ENCODE assay signal across 8 mouse cellular contexts in genomic region chr10:42613639-42614381, GRCm38 (mm10). TPM values are rescaled to one million over a fixed set of nuclear protein-coding genes. Genes with fewer than 3 reads are reported as not detected.
DNase-seq lines count a peak whose midpoint lies in the region; ATAC-seq and TF ChIP-seq lines count a peak whose summit lies in the region.

No protein-coding gene starts in this region.

- H3K4me2 ChIP-seq in heart, embryonic 15.5 days, result peak overlapping the region; percentile 88
- H3K4me2 ChIP-seq in liver, postnatal 0 days (ENCODE audit: low read depth, low read length), result peak overlapping the region; percentile 36

- no peak for TF ChIP-seq EP300 in liver, postnatal 0 days (IDR thresholded peaks at IDR 0.05; ENCODE audit: low read depth)

- H3K4me3 ChIP-seq in heart, embryonic 15.5 days, result peak overlapping the region; percentile 54
- H3K4me3 ChIP-seq in liver, postnatal 0 days (ENCODE audit: low read depth, low read length), result peak overlapping the region; percentile 21; the same call in 1 of the 2 replicates
- no peak overlapping the region for H3K4me3 ChIP-seq in cerebellum, adult 2 months (replicated peaks; ENCODE audit: insufficient read depth, low read depth, low read length)

- TF ChIP-seq POLR2A in cerebellum, adult 2 months (IDR thresholded peaks at IDR 0.05; ENCODE audit: borderline replicate concordance, insufficient read depth, low read length), result no peak

- DNase-seq in heart, adult 18-20 months, result peak; percentile 21 to 26
- no peak for DNase-seq in heart, adult 11 months
- DNase-seq in MN1 (ENCODE audit: low spot score), result peak; percentile 70
- DNase-seq in liver, postnatal 0 days, result no peak
- DNase-seq in frontal cortex, postnatal 10 days (ENCODE audit: low spot score in 2 of 2), result no peak
- DNase-seq in cerebellum, adult 2 months, result no peak

- H3K36me3 ChIP-seq in heart, embryonic 15.5 days, result no peaks in the 10 kb centered on the region
- H3K36me3 ChIP-seq in liver, postnatal 0 days (replicated peaks; ENCODE audit: insufficient read depth, low read length), result no peaks in the 10 kb centered on the region

- peaks cover 90% of the 10 kb centered on the region for H3K27me3 ChIP-seq in heart, embryonic 15.5 days
- peaks cover 69% of the 10 kb centered on the region for H3K27me3 ChIP-seq in liver, postnatal 0 days (ENCODE audit: insufficient read depth, low read length)
- H3K27me3 ChIP-seq in cerebellum, adult 2 months (ENCODE audit: control insufficient read depth, insufficient read depth, low read length), result peaks cover 5% of the 10 kb centered on the region; the same call in 1 of the 2 replicates

- no peak overlapping the region for H3K27ac ChIP-seq in heart, embryonic 15.5 days
- no peak overlapping the region for H3K27ac ChIP-seq in liver, postnatal 0 days (ENCODE audit: low read depth)
- H3K27ac ChIP-seq in cerebellum, adult 2 months (ENCODE audit: insufficient read depth, low read length), result no peak overlapping the region

- peaks cover 15% of the 10 kb centered on the region for H3K4me1 ChIP-seq in heart, embryonic 15.5 days (replicated peaks)
- H3K4me1 ChIP-seq in liver, postnatal 0 days (ENCODE audit: insufficient read depth), result peaks cover 7% of the 10 kb centered on the region
- H3K4me1 ChIP-seq in cerebellum, adult 2 months (ENCODE audit: control insufficient read depth, insufficient read depth, low read length), result no peaks in the 10 kb centered on the region

- ATAC-seq in heart, embryonic 15.5 days (replicated peaks; ENCODE audit: insufficient number of reproducible peaks, insufficient read depth, low FRiP score, low read depth), result peak; percentile 53; the same call in 1 of the 2 replicates
- no peak for ATAC-seq in liver, postnatal 0 days
- no peak for ATAC-seq in granulocyte monocyte progenitor cell, adult 5-6 weeks (replicated peaks; ENCODE audit: poor library complexity, severe bottlenecking)

- 1% methylated on average over 40 of the region's 40 CpGs for WGBS in heart, embryonic 15.5 days
- 3% methylated on average over 33 of the region's 40 CpGs for WGBS in liver, postnatal 0 days (ENCODE audit: insufficient replicate concordance)
- WGBS in cerebellum, adult 2 months, result 3% methylated on average over 38 of the region's 40 CpGs

- no peak for TF ChIP-seq CTCF in liver, postnatal 0 days (IDR thresholded peaks at IDR 0.05; ENCODE audit: low read depth)
- no peak for TF ChIP-seq CTCF in cerebellum, adult 2 months (IDR thresholded peaks at IDR 0.05; ENCODE audit: borderline replicate concordance, insufficient read depth, low read depth, low read length)

- H3K9me3 ChIP-seq in heart, embryonic 15.5 days (replicated peaks), result no peaks in the 10 kb centered on the region
- no peaks in the 10 kb centered on the region for H3K9me3 ChIP-seq in liver, postnatal 0 days (ENCODE audit: low read length)

- H3K9ac ChIP-seq in heart, embryonic 15.5 days, result peak overlapping the region; percentile 53
- no peak overlapping the region for H3K9ac ChIP-seq in liver, postnatal 0 days (replicated peaks)

RNA-seq across cellular contexts. Expression of gene Ostm1, which starts 30.2 kb away (rescaled TPM):
- total RNA-seq in heart, adult 18-20 months (2021), result 10 to 100 TPM; 21.2 to 22.7 TPM
- polyA plus RNA-seq in heart, embryonic 15.5 days (2015; fragmentation: Nextera tagmentation; extraction: Ambion mirVana), result 17.0 and 20.1 TPM in 2 replicates
- polyA plus RNA-seq in liver, postnatal 0 days (2015; fragmentation: Nextera tagmentation; extraction: Ambion mirVana), result 10.2 and 12.1 TPM in 2 replicates
- 28.9 and 33.4 TPM in 2 replicates for total RNA-seq in granulocyte monocyte progenitor cell, adult 5-6 weeks (2014; fragmentation: Nextera tagmentation)
- total RNA-seq in granulocyte monocyte progenitor cell, adult 5-6 weeks (2017), result 47.2 and 48.5 TPM in 2 replicates
- polyA plus RNA-seq in cerebellum, adult 2 months (2012; rRNA removed), result 40.1 and 41.7 TPM in 2 replicates

RNA-seq across cellular contexts. Expression of gene Nr2e1, which starts 30.4 kb away (rescaled TPM):
- total RNA-seq in heart, adult 18-20 months (2021), result not detected
- polyA plus RNA-seq in heart, embryonic 15.5 days (2015; fragmentation: Nextera tagmentation; extraction: Ambion mirVana), result not detected in 2 replicates
- not detected in 2 replicates for polyA plus RNA-seq in liver, postnatal 0 days (2015; fragmentation: Nextera tagmentation; extraction: Ambion mirVana)
- total RNA-seq in granulocyte monocyte progenitor cell, adult 5-6 weeks (2014; fragmentation: Nextera tagmentation), result not detected in 2 replicates
- total RNA-seq in granulocyte monocyte progenitor cell, adult 5-6 weeks (2017), result not detected in 2 replicates
- polyA plus RNA-seq in cerebellum, adult 2 months (2012; rRNA removed), result 0.14 and 0.20 TPM in 2 replicates

Comparison
In these comparisons a context has a peak if more than half of its experiments do, and no peak if none do; other contexts are left out.
1. DNase-seq: peak in heart, adult 18-20 months (2 of 2) and MN1 (single experiment); none in heart, adult 11 months (single experiment), liver, postnatal 0 days (single experiment), frontal cortex, postnatal 10 days (0 of 2) and cerebellum, adult 2 months (0 of 2).